Mouse (Mus musculus) liver, embryonic 11.5 days (tissue): ENCODE measurements around the gene Tspan18. TPM values are rescaled to one million over a fixed set of nuclear protein-coding genes. Genes with fewer than 3 reads are reported as not detected.

ENCODE experiments used
- ATAC-seq: fragments of 200-750 bp; cut with Nextera tagmentation; replicated peaks from 2 replicates; pipeline ENCODE4 v1.8.0; 2017; ENCODE audit warnings: moderate number of reproducible peaks, mild to moderate bottlenecking, moderate TSS enrichment, moderate library complexity; ENCODE audit not compliant: low FRiP score
- DNase-seq: peaks from one replicate; pipeline ENCODE4 v3.0.0-alpha.2; 2017; ENCODE audit warnings: low spot score
- H3K27ac ChIP-seq: fragments of 300-500 bp; sonication (generic); 2 replicates; pipeline ENCODE4 v1.5.1; 2014; ENCODE audit warnings: mild to moderate bottlenecking, low read depth, low read length, control low read depth
- H3K27me3 ChIP-seq: fragments of 300-500 bp; sonication (generic); replicated peaks from 2 replicates; pipeline ENCODE4 v1.6.1; 2014; ENCODE audit warnings: low read length, mixed read lengths; ENCODE audit not compliant: control insufficient read depth, insufficient read depth
- H3K36me3 ChIP-seq: fragments of 300-500 bp; sonication (generic); 2 replicates; pipeline ENCODE4 v1.6.1; 2014; ENCODE audit warnings: mild to moderate bottlenecking, low read length, moderate library complexity, mixed read lengths; ENCODE audit not compliant: control insufficient read depth, insufficient read depth
- H3K4me1 ChIP-seq: fragments of 300-500 bp; sonication (generic); replicated peaks from 2 replicates; pipeline ENCODE4 v1.6.1; 2014; ENCODE audit warnings: low read length, mixed read lengths; ENCODE audit not compliant: control insufficient read depth, insufficient read depth
- H3K4me2 ChIP-seq: fragments of 300-500 bp; sonication (generic); 2 replicates; pipeline ENCODE4 v1.6.1; 2014; ENCODE audit warnings: mild to moderate bottlenecking, control low read depth, moderate library complexity
- H3K4me3 ChIP-seq: fragments of 300-500 bp; sonication (generic); 2 replicates; pipeline ENCODE4 v1.5.1; 2014; ENCODE audit warnings: low read depth, low read length, control low read depth
- H3K9ac ChIP-seq: fragments of 300-500 bp; sonication (generic); 2 replicates; pipeline ENCODE4 v1.6.1; 2014; ENCODE audit warnings: low read depth, low read length, control low read depth
- H3K9me3 ChIP-seq: fragments of 300-500 bp; sonication (generic); 2 replicates; pipeline ENCODE4 v1.6.1; 2016; ENCODE audit warnings: low read length, inconsistent platforms, mixed read lengths; ENCODE audit not compliant: control insufficient read depth
- WGBS: fragments of 180-500 bp; shearing (Covaris S2); extraction: QIAGEN DNeasy Blood & Tissue Kit; methylation state at CpG from one replicate; pipeline ENCODE4 v1.1.7; 2014; 5-methylcytosine and 5-hydroxymethylcytosine counted together
- polyA plus RNA-seq: library from polyadenylated mRNA; unstranded; fragments of >200 nt; fragmentation: Nextera tagmentation; extraction: Ambion mirVana; gene quantifications from 2 replicates; pipeline ENCODE4 v1.2.1, GENCODE M21; 2014

Tspan18 gene
- polyA plus RNA-seq, 1 experiment from 2014 or later, result 19.5 TPM

DNA sequence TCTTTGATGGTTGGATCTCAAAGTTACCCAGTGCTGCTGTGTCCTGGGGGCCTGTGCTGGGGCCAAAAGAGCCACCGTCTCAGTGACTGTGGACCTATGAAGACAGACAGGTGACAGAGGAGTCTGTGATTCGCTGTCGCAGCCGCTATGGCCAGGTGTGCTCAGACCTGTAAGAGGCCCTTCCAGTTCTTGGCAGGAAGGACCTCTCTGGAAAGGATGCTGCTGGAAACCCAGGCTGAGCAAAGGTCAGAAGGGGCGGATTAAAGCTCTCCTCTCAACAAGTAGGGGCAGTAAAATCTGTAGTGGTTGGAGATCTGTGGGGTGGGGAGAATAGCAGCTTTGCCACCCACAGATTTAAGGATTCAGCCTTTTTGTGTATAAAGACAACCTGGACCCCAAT is 154.7 kb downstream of the Tspan18 start:
- Histone ChIP-seq H3K4me1 (peaks cover 6% of the 10 kb centered on the region), H3K27me3 (peaks cover 74% of the 10 kb centered on the region), H3K36me3 (no peaks in the 10 kb centered on the region), H3K9ac (no peak overlapping the region), H3K4me3 (no peak overlapping the region), H3K9me3 (no peaks in the 10 kb centered on the region), H3K27ac (no peak overlapping the region), H3K4me2 (no peak overlapping the region)
- 58% methylated on average over 5 of the region's 5 CpGs for WGBS
- ATAC-seq, result no peak
- DNase-seq, result no peak

DNA sequence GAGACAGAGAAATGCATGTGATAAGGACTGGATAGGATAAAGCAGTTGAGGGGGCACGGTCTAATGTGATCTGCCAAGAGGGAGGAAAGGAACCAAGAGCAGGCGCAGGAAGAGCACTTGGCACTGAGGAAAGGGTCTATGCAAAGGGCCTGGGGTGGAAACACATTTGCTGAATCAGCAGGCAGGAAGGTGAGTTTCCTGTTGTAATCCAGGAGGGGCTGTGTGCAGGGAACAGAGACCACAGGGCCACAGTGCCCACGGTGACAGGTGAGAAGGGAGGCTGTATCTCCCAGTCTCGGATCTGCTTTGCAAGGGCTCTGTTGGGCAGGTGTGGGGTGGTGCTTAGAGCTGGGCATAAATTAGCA is 156.0 kb downstream of the Tspan18 start:
- H3K4me2 ChIP-seq, result no peak overlapping the region
- H3K27ac ChIP-seq, result no peak overlapping the region
- WGBS, result 72% methylated on average over 4 of the region's 4 CpGs
- peaks cover 69% of the 10 kb centered on the region for H3K27me3 ChIP-seq
- DNase-seq (no peak), ATAC-seq (no peak)
- no peaks in the 10 kb centered on the region for H3K9me3 ChIP-seq
- H3K4me3 ChIP-seq, result no peak overlapping the region
- H3K36me3 ChIP-seq, result no peaks in the 10 kb centered on the region
- H3K4me1 ChIP-seq, result peaks cover 10% of the 10 kb centered on the region
- no peak overlapping the region for H3K9ac ChIP-seq

GRCm38 (mm10) chr2:93177668-93178312 is 156.5 kb downstream of the Tspan18 start:
- Histone ChIP-seq H3K4me3 (no peak overlapping the region), H3K4me1 (peaks cover 10% of the 10 kb centered on the region), H3K4me2 (no peak overlapping the region), H3K27ac (no peak overlapping the region), H3K27me3 (peaks cover 66% of the 10 kb centered on the region), H3K36me3 (no peaks in the 10 kb centered on the region), H3K9me3 (no peaks in the 10 kb centered on the region), H3K9ac (no peak overlapping the region)
- no peak for ATAC-seq
- WGBS, result 76% methylated on average over 20 of the region's 20 CpGs
- DNase-seq, result no peak

DNA sequence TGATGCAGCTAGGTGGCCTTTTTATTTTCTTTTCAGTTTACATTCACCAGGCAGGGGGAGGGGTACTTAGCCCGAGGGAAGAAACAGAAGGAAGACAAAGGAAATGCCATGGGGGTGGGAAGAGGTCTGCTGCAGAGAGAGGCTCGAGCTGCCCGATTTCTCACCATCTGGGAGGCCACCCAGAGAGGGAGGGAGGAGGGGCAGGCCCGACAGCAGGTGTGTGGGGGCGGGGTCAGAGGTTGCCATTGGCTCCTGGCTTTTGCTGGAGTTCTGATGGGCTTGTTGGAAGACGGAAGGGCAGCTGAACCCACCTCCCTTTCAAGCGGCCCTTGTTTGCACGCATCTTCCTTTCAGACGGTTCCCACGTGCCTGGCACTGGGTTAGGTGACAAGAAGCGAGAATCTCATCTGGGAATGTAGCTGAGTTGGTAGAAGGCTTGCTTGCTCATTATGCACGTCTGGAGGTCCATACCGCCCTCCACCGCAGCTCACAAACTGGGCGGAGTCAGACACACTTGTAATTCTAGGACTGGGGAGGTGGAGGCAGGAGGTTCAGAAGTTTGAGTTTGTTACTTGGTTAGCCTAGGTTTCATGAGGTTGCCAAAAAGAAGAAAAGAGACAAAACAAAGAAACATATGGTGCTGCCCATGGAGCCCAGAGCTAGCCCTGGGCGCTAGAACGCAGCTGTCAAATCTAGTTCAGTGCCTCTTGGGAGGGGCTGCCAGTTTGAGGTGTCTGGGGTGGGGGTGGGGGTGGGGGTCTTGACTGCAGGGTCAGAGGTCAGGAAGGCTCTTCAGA is 157.2 kb downstream of the Tspan18 start:
- H3K27ac ChIP-seq, result no peak overlapping the region
- H3K4me3 ChIP-seq, result no peak overlapping the region; the same call in 1 of the 2 replicates
- 7% methylated on average over 17 of the region's 17 CpGs for WGBS
- H3K36me3 ChIP-seq, result no peaks in the 10 kb centered on the region
- no peak for ATAC-seq
- peaks cover 61% of the 10 kb centered on the region for H3K27me3 ChIP-seq
- peaks cover 13% of the 10 kb centered on the region for H3K4me1 ChIP-seq
- H3K4me2 ChIP-seq, result peak overlapping the region; percentile 31
- no peak overlapping the region for H3K9ac ChIP-seq
- no peak for DNase-seq
- no peaks in the 10 kb centered on the region for H3K9me3 ChIP-seq

- Histone ChIP-seq H3K9me3 (no peaks in the 10 kb centered on the region), H3K36me3 (no peaks in the 10 kb centered on the region), H3K9ac (no peak overlapping the region), H3K4me2 (no peak overlapping the region), H3K27ac (no peak overlapping the region), H3K4me3 (no peak overlapping the region), H3K4me1 (peaks cover 13% of the 10 kb centered on the region), H3K27me3 (peaks cover 53% of the 10 kb centered on the region)
- DNase-seq (no peak), ATAC-seq (no peak)
- 30% methylated on average over 4 of the region's 4 CpGs for WGBS
Measured at GRCm38 (mm10) chr2:93176193-93176798, 158.0 kb downstream of the Tspan18 start.

DNA sequence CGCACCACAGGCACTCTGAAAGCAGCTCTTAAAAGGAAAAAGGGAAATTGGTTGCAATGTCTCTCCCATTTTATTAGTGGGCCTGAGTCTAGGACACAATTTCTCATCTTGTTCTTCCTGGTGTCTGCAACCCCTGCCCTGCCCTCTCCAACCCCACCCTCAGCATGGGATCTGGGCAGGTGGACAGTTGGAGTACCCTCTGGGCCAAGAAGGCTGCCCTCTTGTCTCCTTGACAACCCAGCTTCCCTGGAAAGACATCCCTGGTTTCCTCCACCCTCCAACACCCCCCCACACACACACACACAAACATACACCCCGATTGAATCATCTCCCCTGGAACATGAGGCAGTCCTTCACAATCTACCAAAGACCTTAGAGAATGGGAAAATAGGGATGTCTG is 158.6 kb downstream of the Tspan18 start:
- H3K36me3 ChIP-seq, result no peaks in the 10 kb centered on the region
- no peak overlapping the region for H3K9ac ChIP-seq
- WGBS, result 53% methylated on average over 2 of the region's 2 CpGs
- H3K4me1 ChIP-seq, result peaks cover 13% of the 10 kb centered on the region
- DNase-seq (no peak), ATAC-seq (no peak)
- H3K27ac ChIP-seq, result no peak overlapping the region
- H3K27me3 ChIP-seq, result peaks cover 49% of the 10 kb centered on the region
- H3K9me3 ChIP-seq, result no peaks in the 10 kb centered on the region
- H3K4me3 ChIP-seq, result no peak overlapping the region
- no peak overlapping the region for H3K4me2 ChIP-seq

DNA sequence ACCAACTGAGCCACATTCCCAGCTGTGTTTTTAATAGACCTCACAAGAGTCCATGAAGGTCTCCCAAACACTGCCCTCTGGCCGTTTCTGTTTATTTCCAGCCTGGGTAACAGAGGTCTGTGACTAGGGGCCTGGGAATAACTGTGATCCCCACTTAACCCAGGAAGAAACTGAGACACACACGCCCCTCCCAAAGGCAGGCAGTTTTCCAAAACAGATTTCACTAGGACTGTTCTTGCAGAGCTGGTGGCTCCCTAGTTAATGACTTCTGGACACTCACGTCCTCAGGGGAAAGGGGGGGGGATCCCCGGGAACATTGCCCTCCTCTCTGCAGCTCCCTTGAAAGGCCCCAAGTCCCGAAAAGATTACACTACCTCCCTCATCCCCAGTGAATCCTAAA is 159.0 kb downstream of the Tspan18 start:
- H3K4me1 ChIP-seq, result peaks cover 13% of the 10 kb centered on the region
- H3K27me3 ChIP-seq, result peaks cover 46% of the 10 kb centered on the region

DNA sequence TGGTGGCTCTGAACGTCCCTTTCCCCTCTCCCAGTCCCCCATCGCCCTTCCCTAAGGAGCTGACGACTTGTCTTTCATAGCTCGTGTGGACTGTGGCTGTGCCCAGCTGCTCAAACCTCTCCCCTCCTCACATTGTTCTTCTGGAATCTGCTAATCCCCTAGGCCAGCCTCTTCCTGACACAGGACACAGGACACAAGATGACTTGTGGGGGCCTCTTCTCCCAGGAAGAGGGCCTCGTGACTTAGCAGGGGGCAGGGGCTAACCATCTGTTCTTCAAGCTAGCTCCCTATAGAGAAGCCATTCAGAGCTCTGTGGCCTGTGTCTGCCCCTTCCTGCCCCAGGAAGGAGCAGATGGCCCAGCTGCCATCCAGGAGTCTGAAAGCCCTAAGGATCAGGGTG is 160.1 kb downstream of the Tspan18 start:
- DNase-seq (no peak), ATAC-seq (no peak)
- WGBS, result 27% methylated on average over 5 of the region's 5 CpGs
- Histone ChIP-seq H3K4me1 (peaks cover 13% of the 10 kb centered on the region), H3K27me3 (peaks cover 38% of the 10 kb centered on the region), H3K4me2 (no peak overlapping the region), H3K27ac (no peak overlapping the region), H3K9ac (no peak overlapping the region), H3K4me3 (no peak overlapping the region), H3K9me3 (no peaks in the 10 kb centered on the region), H3K36me3 (no peaks in the 10 kb centered on the region)

More for the DNA sequence above, 159.0 kb downstream of the Tspan18 start:
- DNase-seq (no peak), ATAC-seq (no peak)
- Histone ChIP-seq H3K36me3 (no peaks in the 10 kb centered on the region), H3K4me2 (no peak overlapping the region), H3K9ac (no peak overlapping the region), H3K4me3 (no peak overlapping the region), H3K27ac (no peak overlapping the region), H3K9me3 (no peaks in the 10 kb centered on the region)
- WGBS, result 45% methylated on average over 5 of the region's 5 CpGs
